Mouse (Mus musculus): Measurements from ENCODE around the gene Tbc1d17. TPM values are rescaled to one million over a fixed set of nuclear protein-coding genes. Genes with fewer than 3 reads are reported as not detected.
A peak's percentile ranks its signal among the peaks of the same experiment; 100 is the strongest.

Tbc1d17 gene
- polyA plus RNA-seq, 1 experiment from 2014 or later, result 69.9 TPM

GRCm38 (mm10) chr7:44892276-44892921 lies 43.5 kb upstream of the Tbc1d17 start, which contains the start of gene Med25:
Med25 (minus strand) TSS chr7:44892712.
- peak within 1 kb of the TSS; percentile 95 for H3K27ac ChIP-seq (ENCODE audit: low read depth, low read length)
- under 1% methylated on average over 56 of the region's 56 CpGs for WGBS
- DNase-seq (ENCODE audit: low spot score) (peak; percentile 94), ATAC-seq (replicated peaks; ENCODE audit: low FRiP score) (peak; percentile 79)
- peak within 1 kb of the TSS; percentile 84 for H3K9ac ChIP-seq (ENCODE audit: low read length)
- no peaks in the 10 kb centered on the region for H3K27me3 ChIP-seq (ENCODE audit: control insufficient read depth, insufficient read depth, low read length)
- H3K4me2 ChIP-seq (ENCODE audit: low read depth, low read length, severe bottlenecking), result peak within 1 kb of the TSS; percentile 88
- H3K4me1 ChIP-seq (replicated peaks; ENCODE audit: control insufficient read depth, insufficient read depth, low read length), result peaks cover 30% of the 10 kb centered on the region
- H3K9me3 ChIP-seq (ENCODE audit: control insufficient read depth, low read length), result no peaks in the 10 kb centered on the region
- H3K4me3 ChIP-seq (ENCODE audit: low read depth, low read length), result peak within 1 kb of the TSS; percentile 86
- H3K36me3 ChIP-seq (ENCODE audit: control insufficient read depth, insufficient read depth, low read length), result no peaks in the 10 kb centered on the region; the same call in 1 of the 2 replicates

GRCm38 (mm10) chr7:44891611-44892010 lies 42.7 kb upstream of the Tbc1d17 start:
- Histone ChIP-seq H3K4me1 (replicated peaks; ENCODE audit: control insufficient read depth, insufficient read depth, low read length) (peaks cover 28% of the 10 kb centered on the region), H3K27ac (ENCODE audit: low read depth, low read length) (peak overlapping the region; percentile 95; the same call in 1 of the 2 replicates), H3K36me3 (ENCODE audit: control insufficient read depth, insufficient read depth, low read length) (no peaks in the 10 kb centered on the region; the same call in 1 of the 2 replicates), H3K4me2 (ENCODE audit: low read depth, low read length, severe bottlenecking) (peak overlapping the region; percentile 88), H3K27me3 (ENCODE audit: control insufficient read depth, insufficient read depth, low read length) (no peaks in the 10 kb centered on the region), H3K9ac (ENCODE audit: low read length) (peak overlapping the region; percentile 84), H3K4me3 (ENCODE audit: low read depth, low read length) (peak overlapping the region; percentile 86), H3K9me3 (ENCODE audit: control insufficient read depth, low read length) (no peaks in the 10 kb centered on the region)
- ATAC-seq (replicated peaks; ENCODE audit: low FRiP score) (no peak), DNase-seq (ENCODE audit: low spot score) (no peak)
- WGBS, result 37% methylated on average over 6 of the region's 6 CpGs

GRCm38 (mm10) chr7:44890737-44891136 lies 41.9 kb upstream of the Tbc1d17 start:
- ATAC-seq (replicated peaks; ENCODE audit: low FRiP score), result no peak
- Histone ChIP-seq H3K36me3 (ENCODE audit: control insufficient read depth, insufficient read depth, low read length) (peaks cover 2% of the 10 kb centered on the region; the same call in 1 of the 2 replicates), H3K27me3 (ENCODE audit: control insufficient read depth, insufficient read depth, low read length) (no peaks in the 10 kb centered on the region), H3K9ac (ENCODE audit: low read length) (peak overlapping the region; percentile 84; the same call in 1 of the 2 replicates), H3K27ac (ENCODE audit: low read depth, low read length) (no peak overlapping the region), H3K4me3 (ENCODE audit: low read depth, low read length) (peak overlapping the region; percentile 86), H3K4me2 (ENCODE audit: low read depth, low read length, severe bottlenecking) (peak overlapping the region; percentile 88), H3K4me1 (replicated peaks; ENCODE audit: control insufficient read depth, insufficient read depth, low read length) (peaks cover 26% of the 10 kb centered on the region), H3K9me3 (ENCODE audit: control insufficient read depth, low read length) (no peaks in the 10 kb centered on the region)
- 87% methylated on average over 4 of the region's 4 CpGs for WGBS
- no peak for DNase-seq (ENCODE audit: low spot score)

- WGBS, result 95% methylated on average over 6 of the region's 7 CpGs
- Histone ChIP-seq H3K4me2 (ENCODE audit: low read depth, low read length, severe bottlenecking) (no peak overlapping the region), H3K36me3 (ENCODE audit: control insufficient read depth, insufficient read depth, low read length) (peaks cover 2% of the 10 kb centered on the region; the same call in 1 of the 2 replicates), H3K9me3 (ENCODE audit: control insufficient read depth, low read length) (no peaks in the 10 kb centered on the region), H3K27me3 (ENCODE audit: control insufficient read depth, insufficient read depth, low read length) (no peaks in the 10 kb centered on the region), H3K4me1 (replicated peaks; ENCODE audit: control insufficient read depth, insufficient read depth, low read length) (peaks cover 25% of the 10 kb centered on the region), H3K9ac (ENCODE audit: low read length) (no peak overlapping the region; the same call in 1 of the 2 replicates), H3K27ac (ENCODE audit: low read depth, low read length) (no peak overlapping the region), H3K4me3 (ENCODE audit: low read depth, low read length) (no peak overlapping the region)
- no peak for ATAC-seq (replicated peaks; ENCODE audit: low FRiP score)
- no peak for DNase-seq (ENCODE audit: low spot score)
These were observed 41.3 kb upstream of the Tbc1d17 start for GRCm38 (mm10) chr7:44890180-44890579.

- Histone ChIP-seq H3K4me3 (ENCODE audit: low read depth, low read length) (no peak overlapping the region), H3K36me3 (ENCODE audit: control insufficient read depth, insufficient read depth, low read length) (peaks cover 9% of the 10 kb centered on the region), H3K27ac (ENCODE audit: low read depth, low read length) (no peak overlapping the region), H3K4me2 (ENCODE audit: low read depth, low read length, severe bottlenecking) (no peak overlapping the region), H3K9me3 (ENCODE audit: control insufficient read depth, low read length) (no peaks in the 10 kb centered on the region), H3K4me1 (replicated peaks; ENCODE audit: control insufficient read depth, insufficient read depth, low read length) (peaks cover 13% of the 10 kb centered on the region), H3K27me3 (ENCODE audit: control insufficient read depth, insufficient read depth, low read length) (no peaks in the 10 kb centered on the region), H3K9ac (ENCODE audit: low read length) (no peak overlapping the region; the same call in 1 of the 2 replicates)
- WGBS, result 92% methylated on average over 13 of the region's 13 CpGs
- DNase-seq (ENCODE audit: low spot score), result no peak
- no peak for ATAC-seq (replicated peaks; ENCODE audit: low FRiP score)
These were observed 39.6 kb upstream of the Tbc1d17 start for GRCm38 (mm10) chr7:44888256-44889105.

GRCm38 (mm10) chr7:44886964-44887363 lies 38.1 kb upstream of the Tbc1d17 start:
- Histone ChIP-seq H3K4me1 (replicated peaks; ENCODE audit: control insufficient read depth, insufficient read depth, low read length) (peaks cover 9% of the 10 kb centered on the region), H3K36me3 (ENCODE audit: control insufficient read depth, insufficient read depth, low read length) (peaks cover 14% of the 10 kb centered on the region), H3K27ac (ENCODE audit: low read depth, low read length) (no peak overlapping the region), H3K4me3 (ENCODE audit: low read depth, low read length) (no peak overlapping the region), H3K9me3 (ENCODE audit: control insufficient read depth, low read length) (no peaks in the 10 kb centered on the region), H3K9ac (ENCODE audit: low read length) (no peak overlapping the region), H3K4me2 (ENCODE audit: low read depth, low read length, severe bottlenecking) (no peak overlapping the region), H3K27me3 (ENCODE audit: control insufficient read depth, insufficient read depth, low read length) (no peaks in the 10 kb centered on the region)
- WGBS, result 90% methylated on average over 7 of the region's 7 CpGs
- DNase-seq (ENCODE audit: low spot score) (no peak), ATAC-seq (replicated peaks; ENCODE audit: low FRiP score) (no peak)

GRCm38 (mm10) chr7:44884637-44885036 lies 35.8 kb upstream of the Tbc1d17 start:
- H3K9me3 ChIP-seq (ENCODE audit: control insufficient read depth, low read length), result no peaks in the 10 kb centered on the region
- 97% methylated on average over 5 of the region's 5 CpGs for WGBS
- H3K27ac ChIP-seq (ENCODE audit: low read depth, low read length), result no peak overlapping the region
- no peak overlapping the region for H3K4me3 ChIP-seq (ENCODE audit: low read depth, low read length)
- peaks cover 21% of the 10 kb centered on the region for H3K36me3 ChIP-seq (ENCODE audit: control insufficient read depth, insufficient read depth, low read length)
- H3K9ac ChIP-seq (ENCODE audit: low read length), result no peak overlapping the region
- no peak for DNase-seq (ENCODE audit: low spot score)
- no peaks in the 10 kb centered on the region for H3K4me1 ChIP-seq (replicated peaks; ENCODE audit: control insufficient read depth, insufficient read depth, low read length)
- no peak for ATAC-seq (replicated peaks; ENCODE audit: low FRiP score)
- no peaks in the 10 kb centered on the region for H3K27me3 ChIP-seq (ENCODE audit: control insufficient read depth, insufficient read depth, low read length)
- H3K4me2 ChIP-seq (ENCODE audit: low read depth, low read length, severe bottlenecking), result no peak overlapping the region

GRCm38 (mm10) chr7:44883036-44883435 lies 34.2 kb upstream of the Tbc1d17 start:
- DNase-seq (ENCODE audit: low spot score) (no peak), ATAC-seq (replicated peaks; ENCODE audit: low FRiP score) (no peak)
- H3K9me3 ChIP-seq (ENCODE audit: control insufficient read depth, low read length), result no peaks in the 10 kb centered on the region
- H3K4me3 ChIP-seq (ENCODE audit: low read depth, low read length), result no peak overlapping the region
- WGBS, result 94% methylated on average over 3 of the region's 3 CpGs
- no peaks in the 10 kb centered on the region for H3K4me1 ChIP-seq (replicated peaks; ENCODE audit: control insufficient read depth, insufficient read depth, low read length)
- H3K4me2 ChIP-seq (ENCODE audit: low read depth, low read length, severe bottlenecking), result no peak overlapping the region
- peaks cover 31% of the 10 kb centered on the region for H3K36me3 ChIP-seq (ENCODE audit: control insufficient read depth, insufficient read depth, low read length)
- no peak overlapping the region for H3K9ac ChIP-seq (ENCODE audit: low read length)
- H3K27ac ChIP-seq (ENCODE audit: low read depth, low read length), result no peak overlapping the region
- no peaks in the 10 kb centered on the region for H3K27me3 ChIP-seq (ENCODE audit: control insufficient read depth, insufficient read depth, low read length)

All from forebrain, embryonic 11.5 days (tissue).